Mouse (Mus musculus) cerebellum, adult 2 months (tissue): Measurements from ENCODE around the gene Cltb.

Experiments used
- CTCF ChIP-seq: fragments of 200-500 bp; IDR thresholded peaks from 2 replicates; pipeline ENCODE4 v1.5.1; 2011; ENCODE audit warnings: low read depth, mild to moderate bottlenecking, control low read depth, low read length, moderate library complexity, borderline replicate concordance; ENCODE audit not compliant: insufficient read depth
- POLR2A ChIP-seq: fragments of 200-500 bp; IDR thresholded peaks from 2 replicates; pipeline ENCODE4 v1.6.1; 2011; ENCODE audit warnings: low read length, control low read depth, borderline replicate concordance; ENCODE audit not compliant: insufficient read depth

DNA sequence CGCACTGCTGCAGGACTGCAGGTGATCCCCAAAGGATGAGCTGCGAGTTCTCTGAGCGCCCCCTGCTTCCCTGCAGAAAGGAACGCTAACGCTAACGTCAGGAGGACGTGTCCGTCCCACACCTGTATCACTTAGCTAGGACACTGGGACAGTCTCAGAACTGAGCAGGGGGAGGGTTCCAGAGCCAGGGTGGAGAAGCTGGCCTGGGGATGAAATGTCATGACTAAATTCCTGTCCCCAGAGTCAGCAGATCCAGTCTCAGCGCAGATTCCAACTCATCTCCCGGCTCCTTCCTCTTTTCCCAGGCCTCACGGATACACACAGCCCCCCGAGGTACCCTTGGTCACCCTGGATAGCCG lies 552 bp downstream of the Cltb start:
- TF ChIP-seq CTCF, result no peak
- TF ChIP-seq POLR2A, result no peak
